Mouse (Mus musculus) retina, postnatal 7 days (tissue): ENCODE results near the gene Abhd16b.

Experiments used
- DNase-seq: peaks from one replicate; pipeline ENCODE4 v3.0.0-alpha.2; 2012; ENCODE audit warnings: low read depth, low spot score

Gene Abhd16b

GRCm38 (mm10) chr2:181493156-181493927 is at the start of gene Abhd16b:
Gene Abhd16b (plus strand): TSS chr2:181493206.
- DNase-seq = no peak

DNA sequence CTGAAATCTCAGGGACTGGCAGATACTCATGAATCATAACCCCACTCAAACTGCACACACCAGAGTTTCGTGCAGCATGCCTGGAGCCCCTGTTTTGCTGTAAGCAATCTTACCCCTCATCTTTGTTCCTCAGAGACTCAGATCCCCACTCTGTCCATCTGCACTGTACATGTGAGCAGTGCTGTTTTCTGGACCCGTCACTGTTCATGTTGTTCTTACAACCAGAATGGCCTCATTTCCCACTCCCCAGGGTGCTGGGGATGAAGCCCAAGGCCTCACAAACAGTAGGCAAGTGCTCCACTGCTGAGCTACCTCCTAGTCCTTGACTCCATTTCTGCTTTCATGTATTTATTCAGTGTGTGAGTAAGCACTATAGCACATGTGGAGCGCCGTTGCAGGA is 40.8 kb upstream of the Abhd16b start:
- DNase-seq = no peak

- no peak for DNase-seq
Measured at GRCm38 (mm10) chr2:181453274-181453673, 39.7 kb upstream of the Abhd16b start.

GRCm38 (mm10) chr2:181455899-181456298 is 37.1 kb upstream of the Abhd16b start:
- no peak for DNase-seq

- no peak for DNase-seq
Measured at GRCm38 (mm10) chr2:181457831-181458230, 35.2 kb upstream of the Abhd16b start.

- DNase-seq = no peak
Measured at GRCm38 (mm10) chr2:181458411-181459152, 34.4 kb upstream of the Abhd16b start.

DNA sequence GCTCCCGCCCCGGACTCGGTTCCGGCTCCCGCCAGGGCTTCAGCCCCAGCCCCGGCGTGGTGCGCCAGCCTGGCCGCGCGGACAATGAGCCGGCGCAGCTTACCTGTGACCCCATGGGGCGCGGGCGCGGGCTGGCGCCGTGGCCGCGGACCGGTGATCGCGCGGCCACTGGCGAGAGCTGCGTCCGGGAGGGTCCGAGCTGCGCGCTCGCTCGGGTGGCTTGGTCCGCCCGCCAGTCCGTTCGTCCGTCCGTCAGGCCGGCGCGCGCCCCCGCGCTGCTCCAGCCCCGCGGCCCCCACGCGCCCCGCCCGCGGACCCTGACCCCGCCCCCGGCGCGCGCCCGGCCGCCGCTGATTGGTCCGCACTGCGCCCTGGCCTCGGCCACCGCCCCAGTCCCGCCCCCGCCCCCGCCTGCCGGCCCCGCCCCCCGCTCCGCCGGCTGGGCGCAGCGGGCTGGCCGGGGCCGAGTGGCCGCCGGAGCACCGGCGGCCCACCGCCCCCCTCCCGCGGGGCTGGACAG is 33.8 kb upstream of the Abhd16b start, which contains the start of gene Zbtb46:
TSS of gene Zbtb46 (minus strand) at position 274 of the 520 bp plus-strand sequence.
- DNase-seq = peak; percentile 74

- DNase-seq = no peak
Measured at GRCm38 (mm10) chr2:181459673-181460621, 33.1 kb upstream of the Abhd16b start.

DNA sequence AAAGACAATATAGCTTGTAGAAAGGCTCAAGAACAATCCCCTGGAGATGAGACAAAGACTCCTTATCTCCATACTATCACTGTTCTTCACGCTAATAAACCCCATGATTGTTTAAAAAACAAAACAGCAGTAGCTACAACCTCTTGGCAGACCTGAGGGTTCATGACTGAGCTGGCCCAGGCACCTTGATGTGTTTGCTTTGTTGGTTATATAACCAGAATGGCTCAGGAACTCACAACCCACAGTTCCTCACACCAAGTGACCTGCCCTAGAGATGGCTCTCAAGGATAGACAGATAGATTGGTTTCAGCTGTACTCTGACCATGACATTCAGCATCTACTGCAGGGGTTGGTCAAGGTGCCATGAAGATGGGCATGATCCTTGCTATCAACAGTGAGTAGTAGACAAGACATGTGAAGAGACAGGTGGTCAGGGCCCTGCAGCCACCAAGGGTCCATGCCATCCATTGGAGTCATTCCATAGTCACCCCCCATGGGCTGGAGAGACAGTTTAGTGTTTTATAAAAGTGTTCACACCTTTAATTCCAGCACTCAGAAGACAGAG is 31.4 kb upstream of the Abhd16b start:
- no peak for DNase-seq

- no peak for DNase-seq
Measured at GRCm38 (mm10) chr2:181462604-181463003, 30.4 kb upstream of the Abhd16b start.

GRCm38 (mm10) chr2:181463008-181463738 is 29.8 kb upstream of the Abhd16b start:
- DNase-seq = no peak

- no peak for DNase-seq
Measured at GRCm38 (mm10) chr2:181465423-181465822, 27.6 kb upstream of the Abhd16b start.

DNA sequence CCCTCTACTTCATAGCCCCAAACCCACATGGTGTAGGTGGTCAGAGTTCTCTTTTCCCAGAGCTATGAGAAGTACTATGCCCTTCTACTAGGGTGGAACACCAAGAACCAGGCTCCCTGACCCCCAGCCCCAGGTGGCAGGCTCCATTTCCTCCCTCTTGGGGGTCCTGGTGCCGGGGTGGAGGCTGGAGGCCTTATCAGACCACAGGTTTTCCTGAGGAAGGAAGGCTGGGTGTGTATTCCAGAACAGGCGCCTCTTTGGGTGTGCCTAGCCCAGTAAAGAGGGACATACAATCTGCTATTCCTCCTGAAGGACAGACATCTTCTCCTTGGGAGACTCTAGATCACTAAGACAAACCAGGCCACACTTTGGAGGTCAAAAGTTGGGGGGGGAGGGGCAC is 22.7 kb upstream of the Abhd16b start:
- DNase-seq = no peak

- DNase-seq = no peak
Measured at GRCm38 (mm10) chr2:181471246-181471645, 21.8 kb upstream of the Abhd16b start.

DNA sequence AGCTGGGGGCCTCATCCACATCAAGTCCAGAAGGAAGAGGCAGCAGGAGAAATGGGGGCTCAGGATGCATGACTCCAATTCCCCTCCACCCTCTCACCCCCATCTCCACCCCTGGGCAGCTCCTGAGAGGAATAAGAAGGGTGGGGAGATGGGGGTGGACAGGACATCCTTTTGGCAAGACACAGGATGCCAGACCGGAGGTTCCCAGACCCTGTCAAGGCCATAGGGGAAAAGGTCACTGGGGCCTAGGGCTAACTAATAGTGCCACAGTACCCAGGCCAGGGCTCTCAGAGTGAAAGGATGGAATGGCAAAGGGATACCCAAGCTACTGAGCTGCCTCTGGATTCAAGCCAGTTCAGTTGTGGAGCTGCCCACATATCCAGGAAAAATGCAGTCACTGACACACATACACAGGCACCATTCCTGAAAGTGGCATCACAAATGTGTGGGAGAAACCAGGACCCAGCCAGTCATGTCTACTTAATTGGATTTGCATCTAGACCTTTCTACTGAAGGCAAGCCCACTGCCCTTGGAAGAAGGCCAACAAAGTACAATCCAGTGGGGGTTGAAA is 20.7 kb upstream of the Abhd16b start:
- DNase-seq = no peak

GRCm38 (mm10) chr2:181483120-181483519 is 9.9 kb upstream of the Abhd16b start:
- no peak for DNase-seq

DNA sequence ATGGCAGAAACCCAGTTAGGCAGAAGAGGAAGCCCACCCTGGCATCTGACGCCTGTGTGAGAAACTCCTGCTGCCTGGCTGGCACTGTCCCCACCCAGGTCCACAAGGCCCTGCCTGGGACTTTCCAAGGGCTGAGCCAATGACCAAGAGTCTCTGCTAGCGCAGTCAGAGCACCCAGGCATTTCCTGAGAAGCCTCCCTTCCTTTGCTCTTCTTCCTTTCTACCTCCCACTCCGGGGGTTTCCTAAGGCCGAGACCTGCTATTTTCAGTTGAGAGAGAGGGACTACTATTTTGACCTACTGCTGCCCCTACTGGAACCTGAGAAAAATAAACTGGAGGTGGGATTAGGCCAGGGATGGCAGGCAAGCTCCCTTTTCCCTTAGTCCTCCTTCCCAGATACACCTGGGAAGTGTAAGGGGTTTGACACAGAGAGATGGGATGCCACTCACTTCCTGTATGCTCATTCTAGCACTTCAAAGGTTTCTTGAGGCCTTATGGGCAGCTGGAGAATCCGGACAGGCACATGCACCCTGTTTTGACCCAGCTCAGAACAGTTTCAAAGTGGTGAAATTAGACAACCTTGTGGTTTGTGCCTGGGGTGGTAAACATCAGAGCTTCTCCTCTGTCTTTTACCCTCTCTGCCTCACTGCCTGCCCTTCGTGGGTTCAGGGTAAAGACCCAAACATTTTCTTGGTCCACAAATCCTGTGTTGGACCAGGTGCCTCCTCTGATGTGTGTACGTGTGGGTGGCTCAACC is 9.3 kb upstream of the Abhd16b start:
- no peak for DNase-seq

- no peak for DNase-seq
Measured at GRCm38 (mm10) chr2:181484456-181485233, 8.4 kb upstream of the Abhd16b start.

- no peak for DNase-seq
Measured at GRCm38 (mm10) chr2:181485741-181486140, 7.3 kb upstream of the Abhd16b start.
